Mouse (Mus musculus): ENCODE results near the gene Fads2. TPM values are rescaled to one million over a fixed set of nuclear protein-coding genes. Genes with fewer than 3 reads are reported as not detected.
"Not testable (repeated sequence)": the region's sequence is repeated elsewhere in the genome, so short reads cannot be mapped to it uniquely, and the experiment has no call there.

The Fads2 gene
- polyA plus RNA-seq (2012; rRNA removed), result 104 and 115 TPM in 2 replicates

DNA sequence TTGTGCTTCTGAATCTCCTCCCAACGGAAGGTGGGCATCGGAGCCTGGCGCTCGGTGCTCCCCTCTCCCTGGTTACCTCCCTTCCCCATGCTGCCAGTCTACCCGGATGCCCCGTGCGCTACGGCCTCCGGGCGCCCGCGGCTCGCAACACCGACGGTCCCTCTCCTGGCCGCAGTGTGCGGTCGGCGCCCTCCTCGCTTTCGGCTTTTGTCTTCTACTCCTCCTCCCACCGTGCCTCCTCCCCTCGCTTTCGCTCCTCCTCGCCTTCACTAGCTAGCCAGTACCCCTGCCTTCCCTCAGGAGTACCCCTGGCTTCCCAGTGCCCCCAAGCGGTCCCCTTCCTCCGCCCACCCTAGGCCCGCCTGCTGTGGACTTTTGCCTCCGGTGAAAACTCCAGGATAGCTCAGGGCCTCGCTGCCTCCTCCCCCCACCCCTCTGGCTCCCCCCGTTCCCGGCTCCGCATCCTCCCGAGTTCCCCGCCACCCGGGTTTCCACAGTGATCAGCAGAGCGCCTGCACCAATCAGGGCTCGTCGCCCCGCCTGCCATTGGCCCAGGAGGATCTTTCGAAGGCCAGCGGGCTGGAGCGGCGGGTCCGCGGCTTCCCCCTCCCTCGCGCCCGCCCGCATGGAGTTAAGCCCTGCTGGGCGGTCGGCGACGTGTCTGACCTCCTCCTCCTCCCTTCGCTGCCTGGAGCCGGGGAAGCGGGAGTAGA is at the start of gene Fads2:
TSS of gene Fads2 (minus strand) at position 406 of the 713 bp plus-strand sequence.
- no peak within 1 kb of the TSS for H3K27ac ChIP-seq (ENCODE audit: insufficient read depth, low read length)
- no peaks in the 10 kb centered on the region for H3K27me3 ChIP-seq (ENCODE audit: control insufficient read depth, insufficient read depth, low read length)
- H3K4me3 ChIP-seq (replicated peaks; ENCODE audit: insufficient read depth, low read depth, low read length), result peak within 1 kb of the TSS; percentile 45
- peak; percentile 69 to 75 for DNase-seq
- TF ChIP-seq CTCF (IDR thresholded peaks at IDR 0.05; ENCODE audit: borderline replicate concordance, insufficient read depth, low read depth, low read length) (no peak), POLR2A (IDR thresholded peaks at IDR 0.05; ENCODE audit: borderline replicate concordance, insufficient read depth, low read length) (no peak)
- under 1% methylated on average over 56 of the region's 57 CpGs for WGBS
- no peaks in the 10 kb centered on the region for H3K4me1 ChIP-seq (ENCODE audit: control insufficient read depth, insufficient read depth, low read length)

DNA sequence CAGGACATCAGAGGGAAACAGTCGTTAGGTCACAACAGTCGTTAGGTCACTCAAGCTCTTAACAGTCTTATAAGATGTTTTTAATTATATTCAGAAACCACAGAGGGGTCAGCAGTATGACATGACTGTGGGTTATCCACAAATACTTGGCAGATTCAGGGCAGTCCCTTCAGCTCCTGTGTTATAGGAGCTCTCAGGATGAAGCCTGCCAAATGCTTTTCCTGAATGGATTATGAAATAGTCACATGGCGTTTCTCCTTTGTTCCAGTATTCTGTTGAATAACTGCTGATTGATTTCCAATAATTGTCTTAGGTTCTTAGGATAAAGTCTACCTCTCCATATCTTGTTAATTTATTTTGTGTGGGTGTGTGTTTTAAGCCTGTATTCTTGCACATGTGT is 47.6 kb upstream of the Fads2 start:
- TF ChIP-seq CTCF (IDR thresholded peaks at IDR 0.05; ENCODE audit: borderline replicate concordance, insufficient read depth, low read depth, low read length) (no peak), POLR2A (IDR thresholded peaks at IDR 0.05; ENCODE audit: borderline replicate concordance, insufficient read depth, low read length) (no peak)
- Histone ChIP-seq H3K27ac (ENCODE audit: insufficient read depth, low read length) (no peak overlapping the region), H3K4me1 (ENCODE audit: control insufficient read depth, insufficient read depth, low read length) (no peaks in the 10 kb centered on the region), H3K27me3 (ENCODE audit: control insufficient read depth, insufficient read depth, low read length) (no peaks in the 10 kb centered on the region), H3K4me3 (replicated peaks; ENCODE audit: insufficient read depth, low read depth, low read length) (no peak overlapping the region)
- WGBS, result 71% methylated on average over 3 of the region's 3 CpGs
- no peak for DNase-seq

DNA sequence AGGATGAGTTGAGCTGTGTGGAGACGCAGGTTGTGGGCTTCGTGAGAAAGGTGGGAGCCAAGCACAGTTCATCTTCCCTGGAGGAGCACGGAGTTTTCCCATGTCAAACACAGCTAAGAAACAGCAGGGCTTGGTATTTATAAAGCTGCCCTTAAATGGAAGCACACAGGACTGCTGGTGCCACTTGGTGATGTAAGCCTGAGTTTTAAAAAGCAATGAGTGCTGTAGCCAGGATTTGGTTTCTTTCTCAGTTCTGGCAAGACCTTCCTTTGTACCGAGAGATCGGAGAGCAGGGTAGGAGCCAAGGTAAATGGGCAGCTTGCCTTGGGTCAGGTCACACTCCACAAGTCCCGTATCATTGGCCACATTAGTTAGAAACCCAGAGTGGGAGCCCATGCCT is 47.0 kb upstream of the Fads2 start:
- Histone ChIP-seq H3K4me1 (ENCODE audit: control insufficient read depth, insufficient read depth, low read length) (no peaks in the 10 kb centered on the region), H3K27ac (ENCODE audit: insufficient read depth, low read length) (no peak overlapping the region), H3K4me3 (replicated peaks; ENCODE audit: insufficient read depth, low read depth, low read length) (no peak overlapping the region), H3K27me3 (ENCODE audit: control insufficient read depth, insufficient read depth, low read length) (no peaks in the 10 kb centered on the region)
- TF ChIP-seq CTCF (IDR thresholded peaks at IDR 0.05; ENCODE audit: borderline replicate concordance, insufficient read depth, low read depth, low read length) (no peak), POLR2A (IDR thresholded peaks at IDR 0.05; ENCODE audit: borderline replicate concordance, insufficient read depth, low read length) (no peak)
- DNase-seq, result no peak
- 63% methylated on average over 6 of the region's 6 CpGs for WGBS

DNA sequence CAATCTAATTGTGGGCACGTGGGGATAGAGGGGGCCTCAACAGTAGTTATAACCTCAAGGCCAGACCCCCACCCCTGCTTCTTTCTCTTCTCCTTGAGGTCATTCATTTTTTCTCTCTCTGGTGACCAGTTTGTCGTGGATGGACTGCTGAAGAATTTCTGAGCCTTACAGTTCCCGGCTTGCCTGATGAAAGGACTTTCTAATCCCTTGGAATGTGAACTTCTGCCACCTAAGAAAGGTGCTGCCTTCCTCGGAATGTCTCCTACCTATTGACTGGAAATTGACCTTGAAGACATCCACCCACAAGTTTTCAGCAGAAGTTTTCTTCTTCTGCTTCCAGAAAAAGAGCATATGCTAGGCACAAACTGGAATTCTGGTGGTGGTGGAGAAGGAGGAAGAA is 42.9 kb upstream of the Fads2 start:
- no peak for TF ChIP-seq POLR2A (IDR thresholded peaks at IDR 0.05; ENCODE audit: borderline replicate concordance, insufficient read depth, low read length)
- no peak for TF ChIP-seq CTCF (IDR thresholded peaks at IDR 0.05; ENCODE audit: borderline replicate concordance, insufficient read depth, low read depth, low read length)
- no peak overlapping the region for H3K27ac ChIP-seq (ENCODE audit: insufficient read depth, low read length)
- 67% methylated on average over 4 of the region's 4 CpGs for WGBS
- H3K4me1 ChIP-seq (ENCODE audit: control insufficient read depth, insufficient read depth, low read length), result no peaks in the 10 kb centered on the region
- H3K4me3 ChIP-seq (replicated peaks; ENCODE audit: insufficient read depth, low read depth, low read length), result no peak overlapping the region
- no peaks in the 10 kb centered on the region for H3K27me3 ChIP-seq (ENCODE audit: control insufficient read depth, insufficient read depth, low read length)
- DNase-seq, result no peak

DNA sequence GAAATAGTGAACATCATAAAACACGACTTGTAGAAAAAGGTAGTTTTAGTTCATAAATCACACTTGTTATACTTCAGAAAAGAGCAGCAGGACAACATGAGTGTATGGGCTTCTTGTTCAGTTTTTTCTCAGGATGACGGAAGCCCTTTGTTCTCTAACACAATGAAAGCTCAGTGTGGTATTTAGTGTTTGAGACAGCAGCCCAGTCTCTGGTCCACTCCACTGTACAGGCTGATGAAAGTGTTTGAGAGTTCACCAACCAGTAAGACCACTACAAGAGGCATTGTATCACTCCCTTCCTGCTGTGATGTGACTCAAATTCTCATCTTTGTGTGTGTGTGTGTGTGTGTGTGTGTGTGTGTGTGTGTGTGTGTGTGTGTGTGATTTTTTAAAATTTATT is 42.1 kb upstream of the Fads2 start:
- Histone ChIP-seq H3K27me3 (ENCODE audit: control insufficient read depth, insufficient read depth, low read length) (no peaks in the 10 kb centered on the region), H3K4me1 (ENCODE audit: control insufficient read depth, insufficient read depth, low read length) (no peaks in the 10 kb centered on the region), H3K27ac (ENCODE audit: insufficient read depth, low read length) (no peak overlapping the region), H3K4me3 (replicated peaks; ENCODE audit: insufficient read depth, low read depth, low read length) (no peak overlapping the region)
- TF ChIP-seq POLR2A (IDR thresholded peaks at IDR 0.05; ENCODE audit: borderline replicate concordance, insufficient read depth, low read length), result no peak
- no peak for TF ChIP-seq CTCF (IDR thresholded peaks at IDR 0.05; ENCODE audit: borderline replicate concordance, insufficient read depth, low read depth, low read length)
- DNase-seq, result no peak
- 17% methylated on average over 2 of the region's 2 CpGs for WGBS

DNA sequence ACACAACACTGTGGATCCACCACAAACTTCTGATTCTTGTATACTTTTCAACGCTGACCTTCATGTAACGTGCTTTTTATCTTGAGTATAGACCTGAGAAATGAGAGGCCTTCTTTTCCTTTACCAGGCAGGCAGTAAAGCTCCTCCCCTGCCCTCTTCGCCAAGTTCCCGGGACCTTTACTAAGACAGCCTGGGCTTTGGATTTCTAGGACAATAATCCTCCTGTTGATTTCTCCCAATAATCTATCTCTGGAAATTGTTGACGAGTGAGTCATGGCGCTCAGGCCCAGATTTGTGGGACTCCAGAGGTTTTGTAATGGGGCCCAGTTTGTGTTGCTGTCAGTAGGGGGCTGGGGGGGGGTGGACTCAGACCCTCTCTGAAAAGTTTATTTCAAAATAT is 38.2 kb upstream of the Fads2 start:
- Histone ChIP-seq H3K27me3 (ENCODE audit: control insufficient read depth, insufficient read depth, low read length) (no peaks in the 10 kb centered on the region), H3K27ac (ENCODE audit: insufficient read depth, low read length) (no peak overlapping the region), H3K4me1 (ENCODE audit: control insufficient read depth, insufficient read depth, low read length) (no peaks in the 10 kb centered on the region), H3K4me3 (replicated peaks; ENCODE audit: insufficient read depth, low read depth, low read length) (no peak overlapping the region)
- WGBS, result 84% methylated on average over 6 of the region's 6 CpGs
- no peak for DNase-seq
- TF ChIP-seq POLR2A (IDR thresholded peaks at IDR 0.05; ENCODE audit: borderline replicate concordance, insufficient read depth, low read length) (no peak), CTCF (IDR thresholded peaks at IDR 0.05; ENCODE audit: borderline replicate concordance, insufficient read depth, low read depth, low read length) (no peak)

DNA sequence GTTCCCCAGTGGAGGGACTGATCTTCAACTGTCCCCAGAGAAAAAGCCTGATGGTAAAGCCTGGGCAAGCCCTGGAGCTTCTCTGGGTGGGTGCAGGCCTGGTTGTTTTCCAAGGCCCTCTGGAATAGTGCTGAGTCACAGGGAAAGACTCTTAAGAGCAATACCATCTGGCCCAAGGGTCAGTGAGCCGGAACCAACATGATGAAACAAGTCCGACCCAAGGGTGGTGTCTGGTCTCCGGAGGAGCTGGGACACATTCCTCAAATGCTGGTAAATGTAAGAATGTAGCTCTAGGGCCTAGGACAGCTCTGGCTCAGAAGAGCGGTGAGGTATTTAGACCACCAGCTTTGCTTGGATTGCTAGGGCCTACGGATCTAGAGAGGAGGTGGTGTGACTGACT is 35.9 kb upstream of the Fads2 start:
- Histone ChIP-seq H3K27me3 (ENCODE audit: control insufficient read depth, insufficient read depth, low read length) (no peaks in the 10 kb centered on the region), H3K4me3 (replicated peaks; ENCODE audit: insufficient read depth, low read depth, low read length) (no peak overlapping the region), H3K4me1 (ENCODE audit: control insufficient read depth, insufficient read depth, low read length) (no peaks in the 10 kb centered on the region), H3K27ac (ENCODE audit: insufficient read depth, low read length) (no peak overlapping the region)
- no peak for DNase-seq
- no peak for TF ChIP-seq POLR2A (IDR thresholded peaks at IDR 0.05; ENCODE audit: borderline replicate concordance, insufficient read depth, low read length)
- no peak for TF ChIP-seq CTCF (IDR thresholded peaks at IDR 0.05; ENCODE audit: borderline replicate concordance, insufficient read depth, low read depth, low read length)
- 47% methylated on average over 5 of the region's 5 CpGs for WGBS

DNA sequence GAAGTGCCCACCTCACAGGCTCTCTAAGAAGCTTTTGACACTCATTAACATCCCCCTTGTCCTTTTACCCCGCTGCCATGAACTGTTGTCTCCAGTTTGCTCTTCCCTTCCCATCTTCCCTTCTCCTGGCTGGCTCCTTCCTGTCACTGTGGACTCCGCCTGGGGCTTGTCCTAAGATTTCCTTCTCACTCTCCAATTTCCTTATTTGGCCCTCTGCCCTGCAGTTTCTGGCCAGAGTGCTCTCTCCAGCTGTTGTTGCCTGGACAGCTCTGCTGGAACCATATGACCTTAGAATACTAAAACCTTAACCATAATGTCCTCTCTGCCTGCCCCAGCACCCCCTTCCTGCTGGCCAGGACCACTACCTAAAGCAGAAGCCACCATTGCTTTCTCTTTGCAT is 33.1 kb upstream of the Fads2 start:
- H3K27ac ChIP-seq (ENCODE audit: insufficient read depth, low read length), result no peak overlapping the region
- 18% methylated on average over 2 of the region's 2 CpGs for WGBS
- no peaks in the 10 kb centered on the region for H3K27me3 ChIP-seq (ENCODE audit: control insufficient read depth, insufficient read depth, low read length)
- peak in 1 of 2 experiments; percentile 8 for DNase-seq
- H3K4me3 ChIP-seq (replicated peaks; ENCODE audit: insufficient read depth, low read depth, low read length), result no peak overlapping the region
- no peaks in the 10 kb centered on the region for H3K4me1 ChIP-seq (ENCODE audit: control insufficient read depth, insufficient read depth, low read length)
- no peak for TF ChIP-seq CTCF (IDR thresholded peaks at IDR 0.05; ENCODE audit: borderline replicate concordance, insufficient read depth, low read depth, low read length)
- no peak for TF ChIP-seq POLR2A (IDR thresholded peaks at IDR 0.05; ENCODE audit: borderline replicate concordance, insufficient read depth, low read length)

DNA sequence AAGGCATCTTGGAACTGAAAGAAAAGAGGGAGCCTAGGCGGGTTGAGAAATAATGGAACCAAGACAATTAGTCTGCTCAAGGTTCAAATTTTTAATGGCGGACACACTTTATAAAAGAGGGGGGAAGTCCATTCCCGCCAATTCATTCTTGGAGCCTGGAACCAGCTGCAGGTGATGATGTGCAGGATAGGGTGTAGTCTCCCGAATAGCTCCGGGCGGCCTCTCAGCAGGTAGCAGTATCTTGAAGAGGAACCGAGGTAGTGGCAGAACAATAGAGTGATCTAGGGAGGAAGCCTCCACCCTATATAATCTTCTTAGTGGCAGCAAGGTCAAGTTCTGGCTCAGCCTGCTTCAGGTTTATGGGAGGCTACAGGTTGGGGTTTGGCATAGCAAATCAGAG is 28.0 kb upstream of the Fads2 start:
- H3K4me3 ChIP-seq (replicated peaks; ENCODE audit: insufficient read depth, low read depth, low read length), result not testable (repeated sequence)
- WGBS, result 67% methylated on average over 7 of the region's 7 CpGs

More for the DNA sequence above, 28.0 kb upstream of the Fads2 start:
- not testable (repeated sequence) for H3K27ac ChIP-seq (ENCODE audit: insufficient read depth, low read length); DNase-seq; H3K4me1 ChIP-seq (ENCODE audit: control insufficient read depth, insufficient read depth, low read length); H3K27me3 ChIP-seq (ENCODE audit: control insufficient read depth, insufficient read depth, low read length)

Measured in cerebellum, adult 2 months (tissue).